Mouse (Mus musculus) c-Kit-positive CD71-negative TER-119-negative erythroid progenitor cells, embryonic 14.5 days (primary cell): Measurements from ENCODE around the gene Inpp5a.

ENCODE experiments used
- DNase-seq: peaks from one replicate; pipeline ENCODE4 v3.0.0-alpha.2; 2013; ENCODE audit warnings: low read depth

Gene Inpp5a

DNA sequence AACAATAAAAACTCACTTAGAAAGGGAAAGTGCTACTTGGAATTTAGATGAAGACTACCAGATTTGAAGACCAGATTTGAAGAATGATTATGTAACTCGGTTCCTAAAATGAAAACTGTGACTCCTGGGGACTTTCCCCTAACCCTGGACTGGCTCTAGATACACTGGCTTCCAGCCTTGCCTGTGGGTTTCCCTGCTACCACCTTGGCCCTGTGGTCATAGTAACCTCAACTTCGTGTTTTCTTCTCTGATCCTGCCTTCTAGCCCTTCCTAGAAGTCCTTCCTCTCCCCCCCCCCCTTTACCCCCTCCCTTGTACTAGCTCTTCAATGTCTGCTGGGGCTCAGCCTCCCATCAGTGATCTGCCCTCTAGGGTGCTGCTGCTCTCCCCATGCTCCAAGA, 87.8 kb downstream of the Inpp5a start:
- DNase-seq, result no peak

- DNase-seq, result no peak
Measured at GRCm38 (mm10) chr7:139477748-139478147, 88.8 kb downstream of the Inpp5a start.

DNA sequence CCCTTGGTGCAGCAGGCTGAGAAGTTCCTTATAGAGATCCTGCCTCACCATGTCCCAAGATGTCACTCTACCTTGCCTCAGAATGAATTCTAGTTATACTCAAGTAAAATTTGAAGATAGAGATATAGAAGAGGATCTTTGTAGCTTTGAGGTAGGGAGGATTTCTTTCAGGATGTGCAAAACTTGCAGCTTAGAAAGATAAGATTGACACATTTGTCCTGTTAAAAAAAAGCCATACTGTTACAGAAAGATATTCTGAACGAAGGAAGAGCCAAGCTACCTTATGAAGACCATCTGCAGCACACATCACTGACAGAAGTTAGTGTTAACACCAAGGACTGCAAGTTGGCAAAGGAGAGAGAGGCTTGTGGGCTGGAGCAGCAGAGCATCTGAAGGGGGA, 90.2 kb downstream of the Inpp5a start:
- no peak for DNase-seq

GRCm38 (mm10) chr7:139479626-139480025, 90.7 kb downstream of the Inpp5a start:
- no peak for DNase-seq

DNA sequence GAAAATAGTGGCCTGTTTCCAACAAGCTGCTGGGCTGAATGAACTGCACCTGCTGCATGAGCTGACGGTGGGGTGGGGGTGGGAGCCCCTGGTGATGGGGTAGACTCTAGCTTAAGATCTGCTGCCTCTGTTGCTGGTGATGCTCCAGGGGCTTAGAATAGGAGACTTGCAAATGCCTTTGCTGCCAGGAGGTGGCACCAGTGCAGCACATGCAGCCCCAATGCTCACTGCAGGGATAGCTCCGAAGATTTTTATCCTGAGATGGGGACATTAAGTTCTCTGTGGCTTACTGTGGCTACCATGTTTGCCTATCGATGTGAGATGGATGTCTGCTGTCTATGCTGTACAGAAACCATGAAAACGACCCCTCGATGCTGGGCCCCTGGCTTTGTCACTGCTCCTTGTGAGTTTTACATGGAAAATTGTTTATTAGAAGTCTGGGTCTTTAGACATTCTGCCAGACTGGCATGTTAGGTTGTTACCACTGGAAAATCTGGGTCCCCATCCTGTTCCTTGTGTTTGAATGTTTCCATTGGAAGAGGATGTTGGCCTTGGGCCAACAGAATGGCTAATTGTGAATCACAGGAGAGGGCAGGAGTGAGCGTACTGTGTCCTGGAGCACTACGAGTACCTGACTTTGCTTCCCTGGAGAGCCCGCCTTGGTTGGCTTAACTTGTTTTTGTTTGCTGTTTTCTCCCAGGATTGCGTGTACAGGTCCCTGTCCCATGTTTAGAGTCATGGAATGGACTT, 95.5 kb downstream of the Inpp5a start:
- DNase-seq, result no peak

DNA sequence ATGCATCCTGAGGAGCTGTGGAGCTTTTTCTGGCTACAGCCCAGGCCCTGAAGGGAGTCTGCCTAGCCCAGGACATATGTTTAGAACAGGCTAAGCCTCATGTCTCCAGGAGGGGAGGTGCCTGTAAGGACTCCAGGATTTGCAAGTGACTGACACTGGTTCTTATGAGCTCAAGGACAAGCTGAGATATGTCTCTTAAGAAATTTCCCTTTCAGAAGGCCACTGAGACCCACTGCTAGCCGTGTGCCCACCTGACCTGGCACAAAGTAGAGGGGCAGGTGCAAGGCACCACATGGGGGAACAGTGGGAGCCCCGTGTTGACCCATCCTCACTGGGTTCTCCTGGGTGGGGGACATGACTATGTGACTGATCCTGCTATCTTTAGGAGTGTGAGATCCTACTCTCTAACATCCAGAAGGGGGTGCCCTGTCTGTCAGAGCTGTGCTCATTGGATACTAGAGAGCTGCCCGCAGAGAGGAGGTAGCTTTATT, 100.9 kb downstream of the Inpp5a start:
- no peak for DNase-seq

DNA sequence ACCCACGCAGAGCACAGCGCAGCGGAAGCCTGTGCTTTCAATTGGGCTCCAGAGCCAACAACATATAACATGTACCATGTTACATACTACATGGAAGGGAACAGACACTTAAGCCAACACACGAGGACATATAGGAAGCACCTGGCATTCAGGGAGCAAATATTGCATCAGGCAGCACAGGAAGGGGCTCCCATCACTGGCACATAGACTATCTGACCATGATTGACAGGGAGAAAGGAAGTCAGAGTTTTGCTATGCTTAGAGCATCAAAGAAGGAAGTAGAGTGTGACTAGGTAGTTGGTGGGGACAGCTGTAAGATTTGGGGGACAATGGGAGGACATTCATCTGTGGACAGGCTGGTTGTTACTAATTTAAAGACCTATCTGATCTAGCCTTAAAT, 103.4 kb downstream of the Inpp5a start:
- DNase-seq, result no peak

GRCm38 (mm10) chr7:139492946-139493345, 104.0 kb downstream of the Inpp5a start:
- DNase-seq, result no peak

DNA sequence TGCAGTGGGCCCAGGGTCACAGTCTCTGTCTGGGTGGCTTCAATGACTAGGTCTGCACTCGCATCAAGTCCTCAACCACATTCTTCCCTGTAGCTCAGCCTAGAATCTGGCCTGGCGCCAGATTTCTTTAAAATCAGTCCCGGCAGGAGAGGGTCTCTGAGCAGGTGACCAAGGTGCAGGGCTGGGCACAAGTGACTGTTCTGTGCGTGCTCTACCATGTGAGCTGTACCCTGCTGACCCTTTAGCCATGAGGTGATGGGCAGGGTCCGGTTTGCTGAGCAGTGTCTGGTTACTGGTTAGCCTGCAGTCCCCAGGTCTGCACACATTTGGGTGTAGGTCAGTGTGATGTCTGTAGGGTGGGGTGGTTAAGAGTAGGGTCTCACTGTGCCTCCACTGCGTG, 106.9 kb downstream of the Inpp5a start:
- DNase-seq, result no peak

DNA sequence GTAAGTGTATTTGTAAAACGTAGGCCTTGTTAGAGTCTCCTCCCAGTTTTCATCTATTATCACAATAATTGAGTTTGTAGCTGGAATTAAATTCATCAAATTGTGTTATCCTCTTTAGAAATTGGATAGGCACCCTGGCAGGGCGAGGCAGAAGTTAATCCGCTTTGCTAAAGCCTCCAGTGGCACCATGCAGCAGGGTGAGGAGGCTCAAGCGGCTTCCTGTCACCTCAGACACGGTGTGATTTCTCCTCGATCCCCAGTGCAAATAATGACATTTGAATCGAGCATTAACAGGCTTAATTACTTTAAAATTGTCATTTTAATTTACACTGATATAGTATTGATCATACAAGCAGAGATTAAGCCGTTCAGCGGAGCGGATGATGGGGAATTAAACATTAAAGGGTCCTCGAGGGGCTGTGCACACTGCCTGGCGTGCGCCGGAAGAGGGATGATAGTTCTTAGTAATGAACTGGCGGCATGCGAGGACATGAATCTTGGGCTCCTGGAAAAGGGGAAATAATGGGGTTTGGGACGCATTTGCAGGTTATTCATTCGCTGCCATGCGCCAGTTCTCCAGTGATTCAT, 109.2 kb downstream of the Inpp5a start:
- no peak for DNase-seq

- DNase-seq, result no peak
Measured at GRCm38 (mm10) chr7:139504064-139504463, 115.2 kb downstream of the Inpp5a start.

GRCm38 (mm10) chr7:139506677-139507412, 117.9 kb downstream of the Inpp5a start:
- DNase-seq, result no peak

- DNase-seq, result no peak
Measured at GRCm38 (mm10) chr7:139508938-139509337, 120.0 kb downstream of the Inpp5a start.

DNA sequence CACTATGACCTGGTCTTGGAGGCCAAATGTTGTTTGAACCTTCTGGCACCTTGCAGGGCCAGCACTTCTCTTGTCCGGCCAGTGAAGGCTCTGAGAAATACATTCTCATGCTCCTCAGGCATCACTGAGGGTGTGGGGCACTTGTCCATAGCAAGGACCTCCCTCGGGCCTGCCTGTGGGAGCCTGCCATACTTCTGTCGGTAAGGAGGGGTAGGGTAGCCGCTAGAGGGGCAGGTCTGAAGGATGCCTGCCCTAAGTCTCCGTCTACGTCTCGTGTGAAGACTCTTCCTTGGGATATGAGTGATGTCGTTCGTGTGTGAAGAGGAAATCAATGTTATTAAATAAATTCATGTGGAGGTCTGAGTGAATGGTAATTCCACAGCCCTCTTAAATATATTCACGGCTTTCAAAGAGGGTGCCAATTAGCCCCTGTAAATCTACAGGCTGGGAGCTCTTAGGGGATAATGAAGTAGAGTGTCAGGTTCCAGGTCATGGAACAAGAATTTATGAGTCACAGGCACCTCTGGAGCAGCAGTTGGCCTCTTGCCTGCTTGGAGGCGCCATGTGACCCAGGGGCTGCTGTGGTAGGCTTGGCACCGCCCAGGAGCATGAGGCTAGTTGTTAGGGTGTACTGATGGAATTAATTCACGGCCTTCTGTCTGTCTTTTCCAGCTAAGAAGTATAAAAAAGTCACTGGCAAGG, 127.2 kb downstream of the Inpp5a start:
- no peak for DNase-seq

DNA sequence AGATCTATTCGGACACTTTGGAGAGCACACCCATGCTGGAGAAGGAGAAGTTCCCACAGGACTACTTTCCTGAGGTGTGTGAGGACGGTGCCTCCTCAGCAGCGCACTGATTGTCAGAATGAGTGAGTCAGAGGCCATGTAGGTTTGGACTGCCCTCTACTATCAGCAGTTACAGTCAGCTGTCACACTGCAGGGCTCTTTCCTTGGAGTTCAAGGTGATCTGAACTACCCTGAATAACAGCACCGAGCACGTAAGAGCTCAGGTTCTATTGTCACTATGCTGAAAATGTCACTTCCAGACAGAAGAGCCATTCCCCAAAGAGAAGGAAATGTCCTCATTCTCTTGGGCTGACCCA, 127.7 kb downstream of the Inpp5a start:
- no peak for DNase-seq

GRCm38 (mm10) chr7:139518352-139518751, 129.4 kb downstream of the Inpp5a start:
- no peak for DNase-seq

DNA sequence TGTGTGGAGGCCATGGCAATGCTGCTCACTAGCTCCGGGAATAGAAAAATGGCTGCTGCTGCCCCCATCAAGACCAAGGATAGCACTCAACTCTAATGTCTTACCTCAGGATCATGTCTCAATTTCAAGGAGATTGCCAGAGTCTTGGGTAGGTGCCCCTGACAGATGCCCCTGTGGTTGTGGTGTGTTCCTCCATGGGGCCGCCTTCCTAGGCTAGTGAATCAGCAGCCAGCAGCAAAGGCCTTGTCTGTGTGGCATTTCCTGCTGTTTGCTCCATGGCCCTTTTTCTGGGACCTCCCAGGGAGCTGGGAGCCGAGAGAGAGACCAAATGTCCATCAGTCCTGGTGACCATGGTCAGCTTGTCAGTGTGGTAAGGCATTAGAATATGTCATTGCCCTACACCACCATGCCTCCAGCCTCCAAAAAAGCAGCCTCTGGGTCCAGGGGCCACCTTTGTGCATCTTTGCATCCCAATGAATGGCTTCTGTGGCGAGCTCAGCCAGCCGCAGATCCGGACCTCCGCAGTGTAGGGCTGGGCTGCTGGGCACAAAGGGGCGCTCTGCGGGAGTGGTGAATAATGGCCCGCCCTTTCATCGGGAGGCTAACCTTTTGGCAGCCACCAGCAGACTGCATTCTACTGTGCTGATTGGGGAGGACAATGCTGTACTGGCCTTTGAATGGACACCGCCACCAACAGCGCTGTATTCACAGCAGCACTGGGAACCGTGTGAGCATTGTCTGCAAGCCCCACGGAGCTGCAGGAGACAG, 139.6 kb downstream of the Inpp5a start:
- DNase-seq, result no peak

DNA sequence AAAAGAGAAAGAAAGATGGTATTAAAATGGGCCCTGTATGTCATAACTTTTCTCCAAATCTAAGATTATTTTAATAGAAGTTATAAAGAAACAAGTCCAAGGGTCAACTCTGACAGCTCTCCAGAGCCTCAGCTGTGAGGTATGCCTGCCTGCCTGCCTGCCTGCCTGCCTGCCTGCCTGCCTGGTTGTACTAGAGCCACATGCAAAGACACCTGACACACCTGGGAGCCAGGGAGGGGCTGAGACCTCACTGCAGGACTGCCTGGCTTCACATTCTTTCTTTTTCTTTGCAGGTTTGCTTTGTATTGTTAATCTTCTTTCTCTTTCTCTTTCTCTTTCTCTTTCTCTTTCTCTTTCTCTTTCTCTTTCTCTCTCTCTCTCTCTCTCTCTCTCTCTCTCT, 140.3 kb downstream of the Inpp5a start:
- DNase-seq, result no peak

GRCm38 (mm10) chr7:139530591-139531427, 141.9 kb downstream of the Inpp5a start:
- no peak for DNase-seq

GRCm38 (mm10) chr7:139531428-139531801, 142.5 kb downstream of the Inpp5a start:
- no peak for DNase-seq

GRCm38 (mm10) chr7:139536331-139536730, 147.4 kb downstream of the Inpp5a start:
- DNase-seq, result no peak
